Mouse (Mus musculus): ENCODE data around the gene Epp13.
"Not testable (repeated sequence)": the region's sequence is repeated elsewhere in the genome, so short reads cannot be mapped to it uniquely, and the experiment has no call there.

The Epp13 gene

GRCm38 (mm10) chr7:6252410-6252809 lies at the start of gene Epp13:
Epp13 (plus strand) TSS chr7:6252710.
- no peak for DNase-seq (ENCODE audit: extremely low read depth, low read depth)

- DNase-seq (ENCODE audit: extremely low read depth, low read depth), result no peak
Observed at GRCm38 (mm10) chr7:6204200-6204599, 48.3 kb upstream of the Epp13 start.

- no peak for DNase-seq (ENCODE audit: extremely low read depth, low read depth)
Observed at GRCm38 (mm10) chr7:6213144-6213543, 39.4 kb upstream of the Epp13 start.

- DNase-seq (ENCODE audit: extremely low read depth, low read depth), result not testable (repeated sequence)
Observed at GRCm38 (mm10) chr7:6214691-6215090, 37.8 kb upstream of the Epp13 start.

GRCm38 (mm10) chr7:6220147-6220546 lies 32.4 kb upstream of the Epp13 start:
- no peak for DNase-seq (ENCODE audit: extremely low read depth, low read depth)

DNA sequence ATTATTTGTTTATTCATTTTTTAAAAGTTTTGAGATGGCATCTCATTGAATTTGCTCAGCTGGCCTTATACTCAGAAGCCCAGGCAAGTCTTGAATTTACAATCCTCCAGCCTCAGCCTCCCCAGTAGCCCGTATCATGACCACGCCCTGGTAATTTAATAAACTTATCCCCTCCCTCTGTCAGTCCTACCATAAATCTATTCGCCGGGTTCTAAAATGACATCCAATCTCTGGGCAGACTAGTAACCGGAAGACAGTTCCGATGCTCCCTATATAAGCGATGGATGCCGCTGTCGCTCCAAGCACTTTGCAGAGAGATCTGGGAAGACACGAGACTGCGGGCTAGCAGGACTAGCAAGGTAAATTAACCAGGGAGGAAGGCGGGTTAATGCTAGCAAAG lies 30.5 kb upstream of the Epp13 start, which contains the start of gene Zscan5b:
Zscan5b (plus strand) TSS at position 301 of the 400 bp plus-strand sequence.
- DNase-seq (ENCODE audit: extremely low read depth, low read depth), result no peak

DNA sequence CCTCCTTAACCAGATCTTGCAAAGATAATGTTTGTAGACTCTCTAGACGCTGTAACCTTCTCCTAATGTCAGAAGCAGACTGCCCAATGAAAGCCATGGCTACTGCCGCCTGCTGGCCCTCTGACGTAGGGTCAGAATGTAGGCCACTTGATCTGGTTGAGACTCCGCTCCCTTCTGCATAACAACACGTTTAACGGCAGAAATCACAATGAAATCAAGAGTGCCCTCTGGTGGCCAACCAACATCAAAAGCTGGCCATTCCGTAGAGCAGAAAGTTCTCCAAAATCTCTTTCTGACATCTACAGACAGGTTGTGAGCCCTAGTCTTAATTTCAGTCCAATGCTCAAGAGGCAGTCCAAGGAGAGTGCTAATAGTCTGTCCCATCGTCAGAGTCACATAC lies 24.0 kb upstream of the Epp13 start:
- DNase-seq (ENCODE audit: extremely low read depth, low read depth), result not testable (repeated sequence)

DNA sequence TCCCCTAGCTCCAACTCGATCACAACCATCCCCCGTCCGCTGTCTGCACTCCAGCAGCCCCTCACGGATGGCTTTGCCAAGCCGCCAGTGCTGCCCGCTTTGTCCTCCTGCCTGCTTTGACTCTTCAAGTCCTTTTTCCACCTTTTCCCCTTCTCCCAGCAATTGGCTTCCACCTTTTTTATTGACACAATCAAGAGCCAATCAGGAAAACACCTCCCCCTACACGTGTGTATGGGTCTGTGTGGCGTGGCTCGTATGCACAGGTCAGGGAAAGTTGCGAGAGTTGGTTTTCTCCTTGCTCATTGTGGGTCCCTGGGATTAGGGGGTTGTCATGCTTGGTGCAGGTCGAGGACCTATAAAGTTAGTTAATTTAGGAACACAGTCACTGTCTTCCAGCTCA lies 12.7 kb upstream of the Epp13 start:
- DNase-seq (ENCODE audit: extremely low read depth, low read depth), result no peak

DNA sequence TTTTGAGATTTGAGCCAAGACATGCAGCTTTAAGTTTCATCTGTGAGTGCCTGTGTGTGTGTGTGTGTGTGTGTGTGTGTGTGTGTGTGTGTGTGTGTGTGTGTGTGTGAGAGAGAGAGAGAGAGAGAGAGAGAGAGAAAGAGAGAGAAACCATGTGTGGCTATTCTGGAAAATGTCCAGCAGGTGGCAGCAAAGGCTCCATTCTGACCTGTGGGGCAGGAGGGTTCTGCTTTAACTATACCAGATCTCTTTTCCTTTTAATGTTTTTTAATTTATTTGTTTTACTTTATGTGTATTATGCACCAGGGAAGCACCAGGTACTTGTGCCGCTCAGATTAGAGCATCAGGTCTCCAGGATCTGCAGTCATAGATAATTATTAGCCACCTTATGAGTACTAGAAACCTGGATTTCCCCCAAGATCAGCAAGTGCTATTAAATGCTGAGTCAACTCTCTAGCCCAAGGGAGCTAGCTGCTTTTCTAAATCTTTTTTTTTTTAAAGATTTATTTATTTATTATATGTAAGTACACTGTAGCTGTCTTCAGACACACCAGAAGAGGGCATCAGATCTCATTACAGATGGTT lies 11.6 kb upstream of the Epp13 start:
- not testable (repeated sequence) for DNase-seq (ENCODE audit: extremely low read depth, low read depth)

DNA sequence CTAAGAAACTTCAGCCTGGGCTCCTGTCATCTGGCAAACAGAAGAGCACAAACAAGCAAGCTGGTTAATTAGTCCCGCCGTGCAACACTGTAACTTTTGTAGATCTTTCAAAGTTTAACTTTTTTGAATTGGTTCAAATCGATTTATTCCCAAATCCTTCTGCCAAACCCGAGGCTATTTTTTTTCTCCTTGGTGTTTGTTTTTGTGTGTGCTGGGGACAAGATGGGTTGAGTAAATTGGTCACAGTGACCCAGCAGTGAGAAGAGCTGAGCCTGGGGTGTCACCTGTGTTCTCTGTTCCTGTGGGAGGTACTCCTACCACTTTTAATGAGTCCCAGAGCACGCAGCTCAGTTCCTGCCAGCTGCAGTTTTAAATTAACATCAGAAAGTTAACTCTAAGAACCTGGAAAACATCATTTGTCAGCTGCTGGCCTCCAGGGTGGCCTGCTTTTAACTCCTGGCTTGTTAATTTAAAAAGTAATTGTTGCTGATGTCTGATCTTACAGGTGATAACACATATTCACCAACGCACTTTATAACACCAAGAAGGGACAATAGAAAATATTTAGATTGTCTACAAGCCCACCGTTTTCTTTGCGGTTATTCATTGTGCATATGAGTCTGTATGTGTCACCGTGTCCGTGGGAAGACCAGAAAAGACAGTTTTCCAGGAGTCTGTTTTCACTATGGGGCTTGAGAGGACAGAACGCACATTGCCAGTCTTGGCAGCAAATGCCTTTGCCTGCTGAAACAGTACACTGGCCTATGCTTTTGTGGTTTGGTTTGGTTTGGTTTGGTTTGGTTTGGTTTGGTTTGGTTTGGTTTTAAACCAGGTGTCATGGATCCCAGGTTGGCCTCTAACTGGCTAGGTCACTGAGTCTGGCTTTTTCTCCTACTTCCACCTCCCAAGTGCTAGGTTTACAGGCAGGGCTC lies 7.9 kb upstream of the Epp13 start:
- DNase-seq (ENCODE audit: extremely low read depth, low read depth), result no peak

- no peak for DNase-seq (ENCODE audit: extremely low read depth, low read depth)
Observed at GRCm38 (mm10) chr7:6254451-6254850, 1.9 kb downstream of the Epp13 start.

DNA sequence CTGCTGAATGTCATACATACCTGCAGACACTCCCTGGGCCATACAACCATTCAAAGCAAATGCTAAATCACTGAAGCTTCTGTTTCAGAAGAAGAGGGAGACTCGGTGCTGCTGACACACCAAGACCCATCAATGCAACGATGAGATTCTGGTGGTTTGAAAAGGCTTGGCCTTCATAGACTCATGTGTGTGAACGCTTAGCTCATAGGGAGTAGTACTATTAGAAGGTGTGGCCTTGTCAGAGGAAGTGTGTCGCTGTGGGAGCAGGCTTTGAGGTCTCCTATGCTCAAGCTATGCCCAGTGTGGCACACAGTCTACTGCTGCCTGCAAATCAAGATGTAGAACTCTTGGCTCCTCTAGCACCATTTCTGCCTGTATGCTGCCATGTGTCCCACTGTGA lies 4.9 kb downstream of the Epp13 start:
- no peak for DNase-seq (ENCODE audit: extremely low read depth, low read depth)

GRCm38 (mm10) chr7:6258232-6259220 lies 6.0 kb downstream of the Epp13 start:
- DNase-seq (ENCODE audit: extremely low read depth, low read depth), result no peak

DNA sequence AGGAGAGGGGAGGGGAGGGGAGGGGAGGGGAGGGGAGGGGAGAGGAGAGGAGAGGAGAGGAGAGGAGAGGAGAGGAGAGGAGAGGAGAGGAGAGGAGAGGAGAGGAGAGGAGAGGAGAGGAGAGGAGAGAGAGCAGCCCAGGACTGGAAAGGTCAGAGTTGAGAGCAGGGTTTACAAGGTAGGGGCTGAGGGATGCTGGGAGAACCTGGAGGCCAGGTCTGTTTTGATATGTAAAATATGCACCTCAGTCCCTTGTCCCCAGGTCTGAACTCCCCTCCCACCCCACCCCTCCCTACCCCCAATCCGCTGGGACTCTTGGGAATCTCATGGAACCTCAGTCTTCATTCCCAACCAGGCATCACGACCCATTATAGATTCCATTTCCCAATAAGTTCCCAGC lies 7.5 kb downstream of the Epp13 start:
- not testable (repeated sequence) for DNase-seq (ENCODE audit: extremely low read depth, low read depth)

GRCm38 (mm10) chr7:6262120-6262519 lies 9.6 kb downstream of the Epp13 start:
- no peak for DNase-seq (ENCODE audit: extremely low read depth, low read depth)

DNA sequence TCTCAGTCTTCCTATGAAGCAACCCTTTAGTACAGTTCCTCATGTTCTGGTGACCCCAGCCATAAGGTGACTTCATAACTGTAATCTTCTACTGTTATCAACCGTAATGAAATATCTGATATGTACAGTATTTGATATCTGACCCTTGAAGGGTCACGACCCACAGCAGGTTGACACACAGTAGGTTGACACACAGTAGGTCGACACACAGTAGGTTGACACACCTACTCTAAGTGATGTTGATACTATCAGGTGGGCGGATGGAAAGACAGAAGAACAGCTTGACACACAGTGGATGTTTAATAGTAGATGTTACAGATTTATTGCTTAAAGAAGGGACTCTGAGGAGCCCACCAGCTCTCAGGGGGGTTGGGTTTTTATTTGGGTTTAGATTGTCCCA lies 10.5 kb downstream of the Epp13 start:
- DNase-seq (ENCODE audit: extremely low read depth, low read depth), result no peak

DNA sequence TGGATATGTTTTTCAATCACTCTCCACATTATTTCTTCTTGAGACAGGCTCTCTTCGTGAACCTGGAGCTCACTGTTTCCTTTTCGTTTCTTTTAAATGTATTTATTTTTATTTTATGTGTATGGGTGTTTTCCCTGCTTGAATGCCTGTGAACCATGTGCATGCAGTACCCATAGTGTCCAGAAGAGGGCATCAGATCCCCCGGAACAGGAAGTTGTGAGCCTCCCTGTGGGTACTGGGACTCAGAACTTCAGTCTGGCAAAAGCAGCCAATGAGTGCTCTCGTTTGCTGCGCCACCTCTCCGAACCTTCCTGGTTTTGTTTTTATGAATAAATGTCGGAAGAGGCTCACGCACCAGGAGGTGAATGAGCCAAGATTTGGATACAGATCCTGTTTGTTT lies 13.2 kb downstream of the Epp13 start:
- no peak for DNase-seq (ENCODE audit: extremely low read depth, low read depth)

- DNase-seq (ENCODE audit: extremely low read depth, low read depth), result no peak
Observed at GRCm38 (mm10) chr7:6277906-6278305, 25.4 kb downstream of the Epp13 start.

DNA sequence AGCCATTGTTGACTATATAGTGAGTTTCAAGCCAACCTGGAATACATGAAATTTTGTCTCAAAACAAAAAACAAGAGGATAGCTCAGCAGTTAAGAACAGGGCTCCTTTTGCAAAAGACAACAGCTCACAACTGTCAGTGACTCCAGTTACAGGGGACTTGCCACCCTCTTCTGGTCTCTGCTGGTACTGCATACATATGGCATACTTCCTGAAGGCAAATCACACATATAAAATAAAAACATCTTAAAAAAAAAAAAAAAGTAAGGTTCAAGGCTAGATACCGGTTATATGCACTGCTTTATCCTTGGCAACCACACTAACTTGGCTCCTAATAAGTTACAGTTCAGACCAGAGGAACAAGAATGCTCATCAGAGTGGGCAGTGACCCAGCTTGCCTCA lies 30.2 kb downstream of the Epp13 start:
- DNase-seq (ENCODE audit: extremely low read depth, low read depth), result peak; percentile 75

- peak; percentile 76 for DNase-seq (ENCODE audit: extremely low read depth, low read depth)
Observed at GRCm38 (mm10) chr7:6283451-6284075, 31.1 kb downstream of the Epp13 start.

DNA sequence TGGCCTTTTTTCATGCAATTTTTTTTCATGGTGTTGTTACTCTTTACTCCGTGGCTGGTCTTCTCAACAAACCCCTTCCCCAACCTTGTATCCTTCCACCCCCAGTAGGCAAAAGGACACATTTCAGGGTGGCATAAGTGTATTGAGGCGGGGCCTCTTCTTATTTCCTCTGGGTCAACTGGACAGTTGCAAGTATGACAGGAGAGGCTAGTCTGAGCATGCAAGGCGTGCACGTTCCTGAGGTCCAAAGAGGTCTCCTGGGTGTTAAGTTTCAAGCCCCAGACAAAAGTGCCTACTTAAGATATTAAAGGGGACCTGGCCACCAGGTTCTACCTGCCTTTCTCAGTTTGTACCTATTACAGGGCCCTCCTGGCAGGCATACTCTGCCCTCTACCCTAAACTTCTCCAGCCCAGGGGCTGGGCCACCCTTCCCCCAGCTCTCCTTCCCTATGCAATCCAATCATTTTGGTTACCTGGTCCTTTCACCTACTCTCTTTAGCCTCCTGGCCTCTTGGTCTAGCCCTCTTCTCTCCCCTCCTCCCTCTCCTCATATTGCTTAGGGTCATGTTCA lies 32.0 kb downstream of the Epp13 start:
- DNase-seq (ENCODE audit: extremely low read depth, low read depth), result no peak

Data from MEL-GATA-1-ER (cell line).